Mouse (Mus musculus): ENCODE results near the gene Mical3. TPM values are rescaled to one million over a fixed set of nuclear protein-coding genes. Genes with fewer than 3 reads are reported as not detected.

Mical3 gene
- polyA plus RNA-seq, 2 experiments = 13.3 to 17.3 TPM

DNA sequence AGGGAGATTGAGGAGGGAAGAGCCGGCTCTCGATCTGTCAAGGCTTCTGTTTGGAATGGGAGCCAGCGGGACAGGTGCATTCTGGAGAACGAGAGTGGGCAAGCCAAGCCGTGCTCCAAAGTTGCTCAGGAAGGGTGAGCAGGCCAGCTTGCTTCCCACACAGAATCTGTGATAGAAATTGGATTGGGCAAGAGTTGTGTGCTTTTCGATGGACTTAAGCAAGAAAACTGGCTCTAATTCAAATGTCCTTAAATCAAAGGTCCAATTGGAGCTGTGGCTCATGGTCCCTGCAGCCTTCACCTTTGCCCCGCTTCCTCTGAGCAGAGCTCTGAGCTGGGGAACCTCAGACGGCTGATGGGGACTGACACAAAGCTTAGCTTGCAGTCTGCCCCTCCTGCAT is 12.6 kb upstream of the Mical3 start:
- Histone ChIP-seq H3K36me3 (ENCODE audit: control insufficient read depth, insufficient read depth, low read length) (no peaks in the 10 kb centered on the region), H3K9ac (ENCODE audit: low read depth, low read length, severe bottlenecking) (no peak overlapping the region), H3K27me3 (ENCODE audit: control insufficient read depth, insufficient read depth, low read length) (no peaks in the 10 kb centered on the region), H3K9me3 (ENCODE audit: control insufficient read depth, low read length) (no peaks in the 10 kb centered on the region), H3K27ac (replicated peaks; ENCODE audit: low read depth, low read length) (no peak overlapping the region), H3K4me3 (replicated peaks; ENCODE audit: low read length) (no peak overlapping the region), H3K4me1 (ENCODE audit: control insufficient read depth, insufficient read depth, low read length) (peaks cover 14% of the 10 kb centered on the region; the same call in 1 of the 2 replicates), H3K4me2 (replicated peaks; ENCODE audit: low read depth, low read length, severe bottlenecking) (no peak overlapping the region)
- DNase-seq (ENCODE audit: low spot score) = no peak
- WGBS = 78% methylated on average over 8 of the region's 8 CpGs
- no peak for ATAC-seq (ENCODE audit: low FRiP score, low read depth)
- TF ChIP-seq POLR2A (IDR thresholded peaks at IDR 0.05; ENCODE audit: borderline replicate concordance, extremely low read depth, insufficient read depth, insufficient read length) = no peak

DNA sequence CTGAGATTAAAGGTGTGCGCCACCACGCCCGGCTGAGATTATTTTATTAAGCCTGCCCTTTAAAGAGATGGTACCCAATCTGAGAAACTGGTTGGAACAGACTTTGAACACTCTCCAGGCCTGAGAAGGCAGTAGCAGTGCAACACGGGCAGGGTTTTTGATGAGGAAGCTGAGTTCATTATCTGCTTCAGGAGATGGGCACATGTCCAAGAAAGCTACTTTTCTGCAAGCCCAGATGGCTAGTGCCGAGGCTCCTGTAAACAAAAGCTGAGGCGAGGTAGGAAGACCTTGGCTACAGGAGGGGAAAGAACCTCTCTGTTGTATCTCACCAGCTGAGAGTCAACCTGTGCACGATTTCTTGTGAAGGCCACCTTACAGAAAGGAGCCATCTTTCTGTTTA is 11.5 kb upstream of the Mical3 start:
- Histone ChIP-seq H3K27ac (replicated peaks; ENCODE audit: low read depth, low read length) (no peak overlapping the region), H3K4me1 (ENCODE audit: control insufficient read depth, insufficient read depth, low read length) (peaks cover 10% of the 10 kb centered on the region; the same call in 1 of the 2 replicates), H3K27me3 (ENCODE audit: control insufficient read depth, insufficient read depth, low read length) (no peaks in the 10 kb centered on the region), H3K36me3 (ENCODE audit: control insufficient read depth, insufficient read depth, low read length) (no peaks in the 10 kb centered on the region), H3K4me3 (replicated peaks; ENCODE audit: low read length) (no peak overlapping the region), H3K9ac (ENCODE audit: low read depth, low read length, severe bottlenecking) (no peak overlapping the region), H3K4me2 (replicated peaks; ENCODE audit: low read depth, low read length, severe bottlenecking) (no peak overlapping the region), H3K9me3 (ENCODE audit: control insufficient read depth, low read length) (no peaks in the 10 kb centered on the region)
- WGBS = 87% methylated on average over 7 of the region's 7 CpGs
- DNase-seq (ENCODE audit: low spot score) = no peak
- no peak for TF ChIP-seq POLR2A (IDR thresholded peaks at IDR 0.05; ENCODE audit: borderline replicate concordance, extremely low read depth, insufficient read depth, insufficient read length)
- no peak for ATAC-seq (ENCODE audit: low FRiP score, low read depth)

DNA sequence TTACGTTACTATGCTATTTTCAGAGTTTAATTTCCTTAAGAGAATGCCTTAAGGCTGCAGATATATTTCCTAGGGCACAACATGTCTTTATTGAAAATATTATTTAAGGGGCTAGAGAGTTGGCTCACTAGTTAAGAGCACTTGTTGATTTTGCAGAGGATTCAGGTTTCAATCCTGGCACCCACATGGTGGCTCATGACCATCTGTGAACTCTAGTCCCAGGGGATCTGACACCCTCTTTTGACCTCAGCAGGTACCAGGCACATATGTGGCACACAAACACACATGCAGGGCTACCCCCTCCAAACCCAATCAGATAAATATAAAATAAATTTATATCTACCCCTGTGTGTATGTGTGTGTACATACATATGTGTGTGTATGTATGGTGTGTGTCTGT is 8.5 kb upstream of the Mical3 start:
- 66% methylated on average over 1 of the region's 1 CpGs for WGBS
- no peaks in the 10 kb centered on the region for H3K27me3 ChIP-seq (ENCODE audit: control insufficient read depth, insufficient read depth, low read length)

GRCm38 (mm10) chr6:121138338-121139040 is 7.7 kb upstream of the Mical3 start:
- TF ChIP-seq POLR2A (IDR thresholded peaks at IDR 0.05; ENCODE audit: borderline replicate concordance, extremely low read depth, insufficient read depth, insufficient read length) = no peak
- no peak overlapping the region for H3K4me2 ChIP-seq (replicated peaks; ENCODE audit: low read depth, low read length, severe bottlenecking)
- H3K36me3 ChIP-seq (ENCODE audit: control insufficient read depth, insufficient read depth, low read length) = no peaks in the 10 kb centered on the region
- H3K4me3 ChIP-seq (replicated peaks; ENCODE audit: low read length) = no peak overlapping the region
- 0 out of 2 replicates have a peak, but pooled peaks cover 2% of the 10 kb centered on the region for H3K27me3 ChIP-seq (ENCODE audit: control insufficient read depth, insufficient read depth, low read length)
- no peaks in the 10 kb centered on the region for H3K9me3 ChIP-seq (ENCODE audit: control insufficient read depth, low read length)
- H3K27ac ChIP-seq (replicated peaks; ENCODE audit: low read depth, low read length) = no peak overlapping the region
- no peak overlapping the region for H3K9ac ChIP-seq (ENCODE audit: low read depth, low read length, severe bottlenecking)
- ATAC-seq (ENCODE audit: low FRiP score, low read depth) (no peak), DNase-seq (ENCODE audit: low spot score) (no peak)
- no peaks in the 10 kb centered on the region for H3K4me1 ChIP-seq (ENCODE audit: control insufficient read depth, insufficient read depth, low read length)
- WGBS = 86% methylated on average over 12 of the region's 12 CpGs

More for the DNA sequence above, 8.5 kb upstream of the Mical3 start:
- H3K4me3 ChIP-seq (replicated peaks; ENCODE audit: low read length) = no peak overlapping the region
- H3K4me1 ChIP-seq (ENCODE audit: control insufficient read depth, insufficient read depth, low read length) = no peaks in the 10 kb centered on the region
- ATAC-seq (ENCODE audit: low FRiP score, low read depth) (no peak), DNase-seq (ENCODE audit: low spot score) (no peak)
- no peak overlapping the region for H3K27ac ChIP-seq (replicated peaks; ENCODE audit: low read depth, low read length)
- H3K36me3 ChIP-seq (ENCODE audit: control insufficient read depth, insufficient read depth, low read length) = no peaks in the 10 kb centered on the region
- no peak overlapping the region for H3K9ac ChIP-seq (ENCODE audit: low read depth, low read length, severe bottlenecking)
- no peak for TF ChIP-seq POLR2A (IDR thresholded peaks at IDR 0.05; ENCODE audit: borderline replicate concordance, extremely low read depth, insufficient read depth, insufficient read length)
- no peaks in the 10 kb centered on the region for H3K9me3 ChIP-seq (ENCODE audit: control insufficient read depth, low read length)
- H3K4me2 ChIP-seq (replicated peaks; ENCODE audit: low read depth, low read length, severe bottlenecking) = no peak overlapping the region

DNA sequence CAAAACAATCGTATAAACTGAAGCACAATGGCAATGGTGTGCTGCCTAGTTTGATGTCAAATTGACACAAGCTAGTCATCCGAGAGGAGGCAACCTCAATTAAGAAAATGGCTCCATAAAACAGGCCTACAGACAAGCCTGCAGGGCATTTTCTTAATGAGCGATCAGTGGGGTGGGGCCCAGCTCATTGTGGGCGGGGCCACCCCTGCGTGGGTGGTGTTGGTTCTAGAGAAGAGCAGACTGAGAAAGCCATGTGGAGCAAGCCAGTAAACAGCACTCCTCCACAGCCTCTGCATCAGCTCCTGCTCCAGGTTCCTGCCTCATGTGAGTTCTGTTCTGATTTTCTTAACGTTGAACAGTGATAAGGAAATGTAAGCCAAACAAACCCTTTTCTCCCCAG is 6.4 kb upstream of the Mical3 start:
- no peaks in the 10 kb centered on the region for H3K4me1 ChIP-seq (ENCODE audit: control insufficient read depth, insufficient read depth, low read length)
- no peak overlapping the region for H3K27ac ChIP-seq (replicated peaks; ENCODE audit: low read depth, low read length)
- 52% methylated on average over 6 of the region's 6 CpGs for WGBS
- H3K9me3 ChIP-seq (ENCODE audit: control insufficient read depth, low read length) = no peaks in the 10 kb centered on the region
- 0 out of 2 replicates have a peak, but pooled peaks cover 2% of the 10 kb centered on the region for H3K27me3 ChIP-seq (ENCODE audit: control insufficient read depth, insufficient read depth, low read length)
- TF ChIP-seq POLR2A (IDR thresholded peaks at IDR 0.05; ENCODE audit: borderline replicate concordance, extremely low read depth, insufficient read depth, insufficient read length) = no peak
- H3K4me3 ChIP-seq (replicated peaks; ENCODE audit: low read length) = no peak overlapping the region
- H3K36me3 ChIP-seq (ENCODE audit: control insufficient read depth, insufficient read depth, low read length) = no peaks in the 10 kb centered on the region
- H3K4me2 ChIP-seq (replicated peaks; ENCODE audit: low read depth, low read length, severe bottlenecking) = no peak overlapping the region
- ATAC-seq (ENCODE audit: low FRiP score, low read depth) (no peak), DNase-seq (ENCODE audit: low spot score) (no peak)
- H3K9ac ChIP-seq (ENCODE audit: low read depth, low read length, severe bottlenecking) = no peak overlapping the region

Data from limb, embryonic 14.5 days (tissue).